Mouse (Mus musculus) bone marrow, adult 2 months (tissue): ENCODE measurements around the gene Syne4.

Source experiments
- CTCF ChIP-seq: fragments of 200-500 bp; IDR thresholded peaks from 2 replicates; pipeline ENCODE4 v1.5.1; 2011; ENCODE audit warnings: low read length, control low read depth; ENCODE audit not compliant: control insufficient read depth, insufficient read depth
- POLR2A ChIP-seq: fragments of 200-500 bp; IDR thresholded peaks from 2 replicates; pipeline ENCODE4 v1.6.1; 2011; ENCODE audit warnings: low read depth, mild to moderate bottlenecking, control low read depth, low read length, borderline replicate concordance; ENCODE audit not compliant: control insufficient read depth

- TF ChIP-seq CTCF (no peak), POLR2A (no peak)
Measured at GRCm38 (mm10) chr7:30346635-30347379, 32.2 kb downstream of the Syne4 start.
